Mouse (Mus musculus) forebrain, embryonic 15.5 days (tissue): Measurements from ENCODE around the gene B4galnt3. TPM values are rescaled to one million over a fixed set of nuclear protein-coding genes. Genes with fewer than 3 reads are reported as not detected.

Source experiments
- ATAC-seq: fragments of 200-750 bp; cut with Nextera tagmentation; replicated peaks from 2 replicates; pipeline ENCODE4 v1.8.0; 2017; ENCODE audit warnings: mild to moderate bottlenecking, moderate TSS enrichment, moderate library complexity
- H3K27ac ChIP-seq: fragments of 300-500 bp; sonication (generic); replicated peaks from 2 replicates; pipeline ENCODE4 v1.5.1; 2015; ENCODE audit warnings: mild to moderate bottlenecking, inconsistent platforms
- H3K27me3 ChIP-seq: fragments of 300-500 bp; sonication (generic); 2 replicates; pipeline ENCODE4 v1.6.1; 2015; ENCODE audit warnings: inconsistent platforms
- H3K36me3 ChIP-seq: fragments of 300-500 bp; sonication (generic); 2 replicates; pipeline ENCODE4 v1.6.1; 2015; ENCODE audit warnings: mild to moderate bottlenecking, inconsistent platforms
- H3K4me1 ChIP-seq: fragments of 300-500 bp; sonication (generic); 2 replicates; pipeline ENCODE4 v1.6.1; 2015; ENCODE audit warnings: inconsistent platforms
- H3K4me2 ChIP-seq: fragments of 300-500 bp; sonication (generic); replicated peaks from 2 replicates; pipeline ENCODE4 v1.6.1; 2015; ENCODE audit warnings: mild to moderate bottlenecking, inconsistent platforms
- H3K4me3 ChIP-seq: fragments of 300-500 bp; sonication (generic); 2 replicates; pipeline ENCODE4 v1.5.1; 2015; ENCODE audit warnings: mild to moderate bottlenecking, inconsistent platforms
- H3K9ac ChIP-seq: fragments of 300-500 bp; sonication (generic); replicated peaks from 2 replicates; pipeline ENCODE4 v1.6.1; 2015; ENCODE audit warnings: mild to moderate bottlenecking, inconsistent platforms
- H3K9me3 ChIP-seq: fragments of 300-500 bp; sonication (generic); 2 replicates; pipeline ENCODE4 v1.6.1; 2016; ENCODE audit warnings: inconsistent platforms
- WGBS: fragments of 180-500 bp; shearing (Covaris S2); methylation state at CpG from one replicate; pipeline ENCODE4 v1.1.7; 2015; ENCODE audit warnings: mixed read lengths; 5-methylcytosine and 5-hydroxymethylcytosine counted together
- polyA plus RNA-seq: library from polyadenylated mRNA; unstranded; fragments of >200 nt; fragmentation: Nextera tagmentation; extraction: Ambion mirVana; gene quantifications from 2 replicates; pipeline ENCODE4 v1.2.1, GENCODE M21; 2015

B4galnt3 gene
- polyA plus RNA-seq, 1 experiment from 2014 or later, result 0.10 TPM

DNA sequence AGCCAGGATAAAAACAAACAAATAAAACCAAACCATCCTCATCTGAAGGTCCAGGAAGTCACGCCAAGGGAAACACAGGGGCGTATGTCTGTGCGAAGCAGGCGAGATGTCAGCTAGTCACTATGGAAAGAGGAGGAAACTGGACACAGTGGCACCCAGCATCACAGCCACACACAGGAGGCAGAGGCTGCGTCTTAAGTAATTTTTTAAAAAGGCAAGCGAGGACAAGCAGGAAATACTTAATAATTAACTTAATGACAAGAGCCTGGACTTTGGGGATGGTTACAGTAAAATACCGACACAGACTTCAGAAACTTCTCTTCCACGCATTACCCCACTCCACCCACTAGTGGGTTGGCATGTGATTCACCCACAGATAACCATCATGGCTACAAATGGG lies 51.8 kb downstream of the B4galnt3 start:
- no peak for ATAC-seq
- Histone ChIP-seq H3K9me3 (no peaks in the 10 kb centered on the region), H3K4me3 (no peak overlapping the region), H3K36me3 (no peaks in the 10 kb centered on the region), H3K27ac (no peak overlapping the region), H3K4me2 (no peak overlapping the region), H3K4me1 (no peaks in the 10 kb centered on the region), H3K27me3 (no peaks in the 10 kb centered on the region), H3K9ac (no peak overlapping the region)
- 92% methylated on average over 8 of the region's 8 CpGs for WGBS

DNA sequence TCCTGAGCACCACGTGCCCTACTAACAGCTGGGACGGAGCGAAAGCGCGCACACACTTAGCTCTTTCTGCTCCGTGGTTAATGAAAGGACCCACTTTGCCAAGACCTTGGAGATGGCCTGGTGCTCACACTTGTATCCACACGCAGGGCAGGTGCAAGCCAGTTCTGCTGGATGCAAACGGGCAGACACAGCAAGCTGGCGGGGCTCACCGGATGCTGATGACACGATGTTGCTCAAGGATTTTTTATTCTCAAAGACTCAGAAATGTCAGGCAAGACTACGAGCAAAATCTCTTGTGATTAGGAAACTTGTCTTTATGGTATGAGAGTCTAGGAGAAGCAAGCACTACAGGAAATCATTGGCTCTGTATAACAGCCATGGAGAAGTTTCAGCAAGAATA lies 52.9 kb downstream of the B4galnt3 start:
- H3K4me3 ChIP-seq, result no peak overlapping the region
- H3K27ac ChIP-seq, result no peak overlapping the region
- H3K4me2 ChIP-seq, result no peak overlapping the region
- H3K9ac ChIP-seq, result no peak overlapping the region
- ATAC-seq, result no peak
- 88% methylated on average over 12 of the region's 12 CpGs for WGBS
- no peaks in the 10 kb centered on the region for H3K9me3 ChIP-seq
- no peaks in the 10 kb centered on the region for H3K27me3 ChIP-seq
- H3K4me1 ChIP-seq, result no peaks in the 10 kb centered on the region
- no peaks in the 10 kb centered on the region for H3K36me3 ChIP-seq

- H3K4me3 ChIP-seq, result no peak overlapping the region
- H3K9ac ChIP-seq, result no peak overlapping the region
- 88% methylated on average over 5 of the region's 5 CpGs for WGBS
- H3K9me3 ChIP-seq, result no peaks in the 10 kb centered on the region
- H3K27ac ChIP-seq, result no peak overlapping the region
- H3K36me3 ChIP-seq, result no peaks in the 10 kb centered on the region
- no peak overlapping the region for H3K4me2 ChIP-seq
- H3K27me3 ChIP-seq, result no peaks in the 10 kb centered on the region
- ATAC-seq, result no peak
- no peaks in the 10 kb centered on the region for H3K4me1 ChIP-seq
These were observed 53.9 kb downstream of the B4galnt3 start for GRCm38 (mm10) chr6:120240461-120240860.

GRCm38 (mm10) chr6:120235874-120236273 lies 58.5 kb downstream of the B4galnt3 start:
- Histone ChIP-seq H3K36me3 (no peaks in the 10 kb centered on the region), H3K4me2 (no peak overlapping the region), H3K4me3 (no peak overlapping the region), H3K27me3 (no peaks in the 10 kb centered on the region), H3K4me1 (no peaks in the 10 kb centered on the region), H3K27ac (no peak overlapping the region), H3K9me3 (no peaks in the 10 kb centered on the region), H3K9ac (no peak overlapping the region)
- ATAC-seq, result no peak
- 66% methylated on average over 7 of the region's 7 CpGs for WGBS

DNA sequence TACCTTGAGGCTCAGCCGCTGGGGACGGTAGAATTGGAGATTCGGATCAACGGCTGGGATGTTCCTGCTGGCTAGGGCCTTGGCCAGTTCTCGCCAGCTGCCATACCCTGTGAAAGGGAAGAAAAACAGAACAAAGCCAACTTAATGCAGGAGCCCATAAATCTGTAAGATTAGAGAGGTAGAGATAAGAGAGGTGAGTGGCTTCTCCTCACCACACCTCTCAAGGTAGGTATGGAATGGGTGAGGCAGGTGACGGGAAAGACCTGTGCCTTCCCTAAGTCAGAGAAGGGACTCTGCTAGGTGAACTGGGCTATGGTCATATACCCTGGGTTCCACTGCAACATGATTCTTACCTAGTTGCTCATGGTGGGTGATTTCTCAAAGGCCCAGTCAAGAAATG lies 61.5 kb downstream of the B4galnt3 start:
- Histone ChIP-seq H3K9ac (no peak overlapping the region), H3K36me3 (no peaks in the 10 kb centered on the region), H3K4me3 (no peak overlapping the region), H3K4me2 (no peak overlapping the region), H3K27ac (no peak overlapping the region), H3K4me1 (no peaks in the 10 kb centered on the region), H3K27me3 (no peaks in the 10 kb centered on the region), H3K9me3 (no peaks in the 10 kb centered on the region)
- 96% methylated on average over 6 of the region's 6 CpGs for WGBS
- no peak for ATAC-seq

DNA sequence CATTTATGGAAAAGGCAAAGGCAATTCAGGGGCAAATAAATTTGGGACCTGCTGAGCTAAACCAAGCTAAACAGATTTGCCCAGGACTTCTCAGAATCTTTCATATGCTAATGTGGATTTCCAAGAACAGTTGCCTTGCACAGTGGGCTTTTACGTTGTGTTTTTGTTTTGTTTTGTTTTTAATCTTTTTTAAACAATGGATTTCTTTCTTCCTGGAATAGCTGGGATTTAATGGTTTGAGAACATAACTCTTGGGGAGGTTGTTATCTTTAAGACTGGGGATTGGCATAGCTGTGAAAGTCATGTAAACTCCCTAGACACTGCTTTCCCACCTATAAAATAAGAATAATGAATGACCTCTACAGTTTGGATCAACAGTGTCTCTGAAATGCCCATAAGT lies 63.9 kb downstream of the B4galnt3 start:
- Histone ChIP-seq H3K4me3 (no peak overlapping the region), H3K27me3 (no peaks in the 10 kb centered on the region), H3K36me3 (no peaks in the 10 kb centered on the region), H3K9ac (no peak overlapping the region), H3K4me1 (no peaks in the 10 kb centered on the region), H3K4me2 (no peak overlapping the region), H3K27ac (no peak overlapping the region), H3K9me3 (no peaks in the 10 kb centered on the region)
- 0% methylated on average over 1 of the region's 1 CpGs for WGBS
- no peak for ATAC-seq

GRCm38 (mm10) chr6:120229806-120230205 lies 64.6 kb downstream of the B4galnt3 start:
- no peak for ATAC-seq
- Histone ChIP-seq H3K4me1 (no peaks in the 10 kb centered on the region), H3K4me2 (no peak overlapping the region), H3K27me3 (no peaks in the 10 kb centered on the region), H3K9me3 (no peaks in the 10 kb centered on the region), H3K36me3 (no peaks in the 10 kb centered on the region), H3K4me3 (no peak overlapping the region), H3K9ac (no peak overlapping the region), H3K27ac (no peak overlapping the region)
- 61% methylated on average over 7 of the region's 7 CpGs for WGBS

- no peak for ATAC-seq
- Histone ChIP-seq H3K4me1 (no peaks in the 10 kb centered on the region), H3K9me3 (no peaks in the 10 kb centered on the region), H3K9ac (no peak overlapping the region), H3K36me3 (no peaks in the 10 kb centered on the region), H3K27me3 (no peaks in the 10 kb centered on the region), H3K4me2 (no peak overlapping the region), H3K4me3 (no peak overlapping the region), H3K27ac (no peak overlapping the region)
- WGBS, result 82% methylated on average over 7 of the region's 7 CpGs
These were observed 67.3 kb downstream of the B4galnt3 start for GRCm38 (mm10) chr6:120227068-120227467.

DNA sequence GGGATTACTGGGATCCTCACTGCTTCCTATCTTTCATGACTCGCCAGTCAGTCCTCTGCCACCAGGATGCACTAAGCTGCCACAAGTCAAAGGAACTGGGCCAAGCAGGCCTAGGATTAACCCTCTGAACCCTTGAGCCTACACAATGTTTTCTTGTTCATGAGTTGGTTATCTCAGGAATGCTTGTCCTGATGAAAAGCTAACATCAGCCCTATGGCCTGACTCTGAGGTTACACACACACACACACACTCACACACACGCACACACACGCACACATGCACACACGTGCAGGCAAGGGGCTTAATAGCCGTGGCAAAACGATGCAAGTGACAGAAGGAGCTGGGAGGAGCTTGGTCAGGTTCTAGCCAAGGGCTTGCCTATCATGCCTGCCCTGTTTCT lies 69.0 kb downstream of the B4galnt3 start:
- H3K9me3 ChIP-seq, result no peaks in the 10 kb centered on the region
- 68% methylated on average over 6 of the region's 6 CpGs for WGBS
- no peaks in the 10 kb centered on the region for H3K27me3 ChIP-seq
- no peak for ATAC-seq
- no peaks in the 10 kb centered on the region for H3K36me3 ChIP-seq
- no peaks in the 10 kb centered on the region for H3K4me1 ChIP-seq
- H3K27ac ChIP-seq, result no peak overlapping the region
- no peak overlapping the region for H3K4me3 ChIP-seq
- no peak overlapping the region for H3K9ac ChIP-seq
- H3K4me2 ChIP-seq, result no peak overlapping the region

- Histone ChIP-seq H3K4me3 (no peak overlapping the region), H3K27me3 (no peaks in the 10 kb centered on the region), H3K9ac (no peak overlapping the region), H3K4me1 (no peaks in the 10 kb centered on the region), H3K27ac (no peak overlapping the region), H3K4me2 (no peak overlapping the region), H3K9me3 (no peaks in the 10 kb centered on the region), H3K36me3 (no peaks in the 10 kb centered on the region)
- ATAC-seq, result no peak
- WGBS, result 34% methylated on average over 6 of the region's 6 CpGs
These were observed 71.7 kb downstream of the B4galnt3 start for GRCm38 (mm10) chr6:120222669-120223068.

DNA sequence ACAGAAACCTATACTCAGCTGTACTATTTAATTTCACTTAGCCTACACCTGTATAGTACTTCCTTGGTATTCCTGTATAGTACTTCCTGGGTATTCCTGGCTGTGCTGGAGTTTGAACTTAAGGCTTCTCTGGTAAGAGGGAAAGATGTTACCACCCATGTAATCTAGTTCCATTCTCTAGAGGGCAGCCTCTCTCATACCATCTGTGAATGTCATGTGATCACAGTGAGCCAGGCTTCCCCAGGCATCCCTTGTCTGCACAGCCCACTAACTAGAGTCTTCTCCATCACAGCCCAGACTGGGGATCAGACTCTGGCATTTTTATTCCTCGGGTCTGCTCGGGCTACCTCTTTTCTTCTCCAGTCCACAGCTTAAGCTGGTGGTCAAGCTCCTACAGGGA lies 75.1 kb downstream of the B4galnt3 start:
- Histone ChIP-seq H3K27me3 (no peaks in the 10 kb centered on the region), H3K27ac (no peak overlapping the region), H3K9ac (no peak overlapping the region), H3K4me1 (no peaks in the 10 kb centered on the region), H3K36me3 (no peaks in the 10 kb centered on the region), H3K4me3 (no peak overlapping the region), H3K4me2 (no peak overlapping the region), H3K9me3 (no peaks in the 10 kb centered on the region)
- WGBS, result 77% methylated on average over 2 of the region's 2 CpGs
- ATAC-seq, result no peak

DNA sequence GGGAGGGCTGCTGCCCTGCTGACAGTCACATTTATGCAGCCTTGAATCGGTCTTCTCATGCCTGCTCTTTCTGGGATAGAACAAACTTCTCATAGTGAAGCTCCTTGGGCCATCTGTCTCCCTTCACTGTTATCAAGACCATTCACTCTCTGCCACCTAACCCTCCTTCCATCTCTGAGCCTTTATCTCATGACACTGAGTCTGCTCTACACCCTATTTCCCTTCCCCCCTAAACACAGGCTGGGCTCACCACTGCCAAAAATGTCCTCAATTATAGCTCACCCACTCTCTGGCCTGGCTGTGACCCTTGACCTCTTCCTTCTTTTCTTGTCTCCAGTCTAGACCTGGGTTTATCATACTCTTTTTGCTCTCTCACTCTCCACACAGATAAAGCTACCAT lies 77.7 kb downstream of the B4galnt3 start:
- Histone ChIP-seq H3K4me3 (no peak overlapping the region), H3K36me3 (no peaks in the 10 kb centered on the region), H3K4me1 (no peaks in the 10 kb centered on the region), H3K27me3 (no peaks in the 10 kb centered on the region), H3K4me2 (no peak overlapping the region), H3K27ac (no peak overlapping the region), H3K9me3 (no peaks in the 10 kb centered on the region), H3K9ac (no peak overlapping the region)
- ATAC-seq, result no peak
- WGBS, result 89% methylated on average over 1 of the region's 1 CpGs

GRCm38 (mm10) chr6:120211536-120211935 lies 82.8 kb downstream of the B4galnt3 start:
- H3K27me3 ChIP-seq, result no peaks in the 10 kb centered on the region
- 84% methylated on average over 6 of the region's 6 CpGs for WGBS

More at GRCm38 (mm10) chr6:120211536-120211935, 82.8 kb downstream of the B4galnt3 start:
- Histone ChIP-seq H3K9me3 (no peaks in the 10 kb centered on the region), H3K4me1 (no peaks in the 10 kb centered on the region), H3K36me3 (no peaks in the 10 kb centered on the region), H3K9ac (no peak overlapping the region), H3K27ac (no peak overlapping the region), H3K4me3 (no peak overlapping the region), H3K4me2 (no peak overlapping the region)
- no peak for ATAC-seq
